Mouse (Mus musculus) stomach, postnatal 0 days (tissue): ENCODE measurements around the gene Epb41.

Source experiments
- CTCF ChIP-seq: IDR thresholded peaks from 2 replicates; pipeline ENCODE4 v1.5.1; 2016; ENCODE audit warnings: antibody characterized with exemption, low read depth, mild to moderate bottlenecking, moderate library complexity
- EP300 ChIP-seq: optimal IDR thresholded peaks from 2 replicates; pipeline ENCODE3; 2016; ENCODE audit warnings: antibody characterized with exemption

DNA sequence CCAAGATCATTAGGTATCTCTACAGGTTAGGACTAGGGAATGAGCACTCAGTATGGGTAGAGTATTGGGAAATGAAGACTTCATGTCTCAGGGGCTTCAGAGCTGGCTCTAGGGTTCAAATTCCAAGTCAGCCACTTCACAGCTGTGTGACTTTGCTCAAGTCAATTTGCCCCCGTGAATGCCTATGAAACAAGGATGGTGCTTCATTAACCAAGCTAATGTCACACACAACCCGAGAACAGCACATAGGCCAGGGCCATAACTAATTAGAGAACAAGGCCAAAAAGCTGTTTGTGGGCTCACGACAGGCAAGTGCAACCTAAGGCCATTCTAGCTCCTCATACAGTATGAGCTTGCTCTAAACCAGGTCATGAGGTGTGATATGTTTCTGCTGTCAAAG, 3.0 kb downstream of the Epb41 start:
- TF ChIP-seq CTCF = no peak
- TF ChIP-seq EP300 = no peak
